Mouse (Mus musculus): ENCODE results near the gene Fis1. TPM values are rescaled to one million over a fixed set of nuclear protein-coding genes. Genes with fewer than 3 reads are reported as not detected.

The Fis1 gene
- polyA plus RNA-seq, 1 experiment from 2014 or later: 348 TPM

DNA sequence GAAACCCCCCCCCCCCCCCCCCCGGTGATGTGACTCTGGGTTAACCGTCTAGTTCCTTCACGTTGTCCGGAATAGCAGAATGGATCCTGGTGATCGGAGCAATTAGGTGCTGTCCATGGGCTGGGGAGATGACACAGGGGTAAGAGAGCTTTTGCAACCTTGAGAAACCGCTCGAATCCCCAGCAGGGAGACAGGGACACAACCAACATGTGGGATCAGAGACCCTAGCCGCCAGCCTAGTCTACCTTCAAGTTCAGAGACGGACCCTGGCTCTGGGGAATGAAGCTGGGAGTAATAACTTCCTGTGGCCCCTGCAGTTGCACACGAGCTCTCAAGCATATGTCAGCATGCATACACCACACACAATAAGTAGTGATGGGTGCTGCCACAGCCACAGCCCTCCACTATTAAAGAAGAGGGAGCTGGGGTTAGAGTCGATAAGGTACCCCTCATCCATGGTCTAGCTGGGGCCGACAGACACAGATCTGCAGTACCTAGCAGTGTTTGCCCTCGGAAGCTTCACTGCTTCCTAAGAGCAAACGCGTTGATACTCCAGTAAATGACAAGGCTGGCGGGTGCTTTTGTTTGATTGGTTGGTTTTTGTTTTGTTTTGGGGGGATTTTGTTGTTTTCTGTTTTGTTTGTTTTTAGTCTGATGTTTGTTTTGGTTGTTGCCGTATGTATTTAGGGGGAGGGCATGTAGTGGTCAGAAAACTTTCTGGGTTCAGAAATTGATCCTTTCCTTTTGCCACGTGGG is 33.4 kb upstream of the Fis1 start:
- Histone ChIP-seq H3K4me3 (ENCODE audit: low read depth, low read length) (peak overlapping the region; percentile 50), H3K4me1 (replicated peaks; ENCODE audit: control insufficient read depth, insufficient read depth, low read length) (no peaks in the 10 kb centered on the region), H3K9ac (ENCODE audit: low read depth, low read length) (peak overlapping the region; percentile 56), H3K4me2 (replicated peaks; ENCODE audit: low read depth, low read length) (peak overlapping the region; percentile 72), H3K27ac (ENCODE audit: low read depth, low read length) (no peak overlapping the region), H3K9me3 (ENCODE audit: control insufficient read depth, low read length) (no peaks in the 10 kb centered on the region), H3K36me3 (ENCODE audit: control insufficient read depth, insufficient read depth, low read length) (no peaks in the 10 kb centered on the region), H3K27me3 (ENCODE audit: control insufficient read depth, insufficient read depth, low read length) (no peaks in the 10 kb centered on the region)
- 29% methylated on average over 17 of the region's 18 CpGs for WGBS
- no peak; the same call in 1 of the 2 replicates for ATAC-seq (ENCODE audit: low FRiP score)
- peak; percentile 30 for DNase-seq (ENCODE audit: low spot score)

DNA sequence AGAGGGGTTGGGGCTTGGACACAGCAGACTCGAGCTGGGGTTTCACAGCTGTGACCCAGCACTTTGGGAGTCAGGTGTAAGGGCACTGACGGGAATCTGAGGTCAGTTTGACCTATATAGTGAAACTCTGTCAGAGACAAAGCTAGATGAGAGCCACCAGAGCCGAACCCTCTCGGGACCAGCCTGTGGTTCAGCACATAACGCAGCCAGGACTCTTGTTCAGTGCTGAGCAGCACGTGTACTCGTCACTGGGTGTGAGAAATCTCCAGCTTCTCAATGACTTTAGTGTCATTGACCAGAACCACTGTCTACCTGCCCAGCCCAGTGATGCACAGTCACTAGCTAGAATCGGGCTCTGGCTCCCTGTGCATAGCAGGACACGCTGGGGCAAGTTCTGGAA is 30.2 kb upstream of the Fis1 start:
- no peak overlapping the region for H3K9ac ChIP-seq (ENCODE audit: low read depth, low read length)
- ATAC-seq (ENCODE audit: low FRiP score) (no peak), DNase-seq (ENCODE audit: low spot score) (no peak)
- H3K9me3 ChIP-seq (ENCODE audit: control insufficient read depth, low read length): no peaks in the 10 kb centered on the region
- no peaks in the 10 kb centered on the region for H3K4me1 ChIP-seq (replicated peaks; ENCODE audit: control insufficient read depth, insufficient read depth, low read length)
- H3K4me3 ChIP-seq (ENCODE audit: low read depth, low read length): no peak overlapping the region
- no peak overlapping the region for H3K4me2 ChIP-seq (replicated peaks; ENCODE audit: low read depth, low read length)
- H3K27me3 ChIP-seq (ENCODE audit: control insufficient read depth, insufficient read depth, low read length): no peaks in the 10 kb centered on the region
- H3K27ac ChIP-seq (ENCODE audit: low read depth, low read length): no peak overlapping the region
- 87% methylated on average over 9 of the region's 9 CpGs for WGBS
- H3K36me3 ChIP-seq (ENCODE audit: control insufficient read depth, insufficient read depth, low read length): no peaks in the 10 kb centered on the region

DNA sequence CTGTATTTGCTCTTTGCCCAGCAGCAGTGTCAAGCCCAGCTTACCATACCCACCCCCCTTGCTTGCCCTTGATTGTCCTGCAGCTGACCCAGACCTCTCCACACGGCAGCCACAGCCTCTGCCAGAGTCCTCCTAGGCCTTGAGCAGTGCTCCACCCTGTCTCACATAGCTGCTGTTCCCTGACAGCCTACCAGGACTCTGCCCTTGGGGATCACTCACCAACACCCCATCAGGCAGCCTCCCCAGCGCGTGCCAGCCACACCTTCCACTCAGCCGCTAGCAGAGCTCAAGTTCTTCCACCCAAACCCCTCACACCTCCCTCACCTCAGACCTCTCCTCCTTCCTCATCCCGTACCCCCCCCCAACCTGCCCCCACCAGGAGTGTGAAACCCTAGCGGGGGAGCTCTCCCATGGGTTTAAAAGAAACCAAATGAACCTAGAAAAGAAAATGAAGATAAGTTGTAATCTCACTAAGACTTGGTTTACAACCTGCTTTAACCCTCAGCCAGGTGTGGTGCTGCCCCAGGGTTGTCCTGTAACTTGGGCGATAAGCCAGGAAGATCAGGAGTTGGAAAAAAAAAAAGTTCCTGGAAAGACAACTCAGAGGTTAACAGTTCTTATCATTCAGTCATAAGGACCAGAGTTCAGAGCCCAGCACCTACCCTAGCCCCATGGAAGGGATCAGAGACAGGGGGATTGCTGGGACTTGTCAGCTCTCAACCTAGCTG is 29.2 kb upstream of the Fis1 start:
- H3K27ac ChIP-seq (ENCODE audit: low read depth, low read length): no peak overlapping the region
- DNase-seq (ENCODE audit: low spot score) (no peak), ATAC-seq (ENCODE audit: low FRiP score) (no peak)
- no peaks in the 10 kb centered on the region for H3K36me3 ChIP-seq (ENCODE audit: control insufficient read depth, insufficient read depth, low read length)
- H3K4me1 ChIP-seq (replicated peaks; ENCODE audit: control insufficient read depth, insufficient read depth, low read length): no peaks in the 10 kb centered on the region
- H3K4me2 ChIP-seq (replicated peaks; ENCODE audit: low read depth, low read length): no peak overlapping the region
- no peaks in the 10 kb centered on the region for H3K27me3 ChIP-seq (ENCODE audit: control insufficient read depth, insufficient read depth, low read length)
- H3K4me3 ChIP-seq (ENCODE audit: low read depth, low read length): no peak overlapping the region
- WGBS: 70% methylated on average over 7 of the region's 7 CpGs
- no peaks in the 10 kb centered on the region for H3K9me3 ChIP-seq (ENCODE audit: control insufficient read depth, low read length)
- H3K9ac ChIP-seq (ENCODE audit: low read depth, low read length): no peak overlapping the region

DNA sequence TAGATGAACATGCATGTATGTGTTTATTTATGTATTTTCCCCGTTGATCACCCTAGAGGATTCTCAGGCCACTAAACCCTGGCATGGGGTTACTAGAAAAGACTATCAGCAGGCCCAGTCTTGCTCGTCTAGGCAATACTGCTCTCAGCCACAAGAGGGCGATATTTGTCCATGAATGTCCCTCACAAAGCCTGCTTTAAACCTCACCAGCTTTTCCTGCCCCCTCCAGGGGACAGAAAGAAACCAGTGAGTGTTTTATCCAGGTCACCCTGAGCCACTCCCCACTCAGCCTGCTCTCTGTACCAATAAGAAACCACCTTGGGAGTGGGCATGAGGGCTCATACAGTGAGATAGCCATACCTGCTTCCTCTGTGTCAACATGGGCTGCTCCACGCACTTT is 24.0 kb upstream of the Fis1 start:
- no peak overlapping the region for H3K4me2 ChIP-seq (replicated peaks; ENCODE audit: low read depth, low read length)
- 21% methylated on average over 4 of the region's 4 CpGs for WGBS
- no peak overlapping the region for H3K4me3 ChIP-seq (ENCODE audit: low read depth, low read length)
- no peaks in the 10 kb centered on the region for H3K27me3 ChIP-seq (ENCODE audit: control insufficient read depth, insufficient read depth, low read length)
- H3K9ac ChIP-seq (ENCODE audit: low read depth, low read length): no peak overlapping the region
- H3K4me1 ChIP-seq (replicated peaks; ENCODE audit: control insufficient read depth, insufficient read depth, low read length): no peaks in the 10 kb centered on the region
- H3K36me3 ChIP-seq (ENCODE audit: control insufficient read depth, insufficient read depth, low read length): no peaks in the 10 kb centered on the region
- ATAC-seq (ENCODE audit: low FRiP score) (0 out of 2 replicates have a peak, but pooled peaks have one; percentile 45), DNase-seq (ENCODE audit: low spot score) (peak; percentile 92)
- no peaks in the 10 kb centered on the region for H3K9me3 ChIP-seq (ENCODE audit: control insufficient read depth, low read length)
- H3K27ac ChIP-seq (ENCODE audit: low read depth, low read length): no peak overlapping the region

DNA sequence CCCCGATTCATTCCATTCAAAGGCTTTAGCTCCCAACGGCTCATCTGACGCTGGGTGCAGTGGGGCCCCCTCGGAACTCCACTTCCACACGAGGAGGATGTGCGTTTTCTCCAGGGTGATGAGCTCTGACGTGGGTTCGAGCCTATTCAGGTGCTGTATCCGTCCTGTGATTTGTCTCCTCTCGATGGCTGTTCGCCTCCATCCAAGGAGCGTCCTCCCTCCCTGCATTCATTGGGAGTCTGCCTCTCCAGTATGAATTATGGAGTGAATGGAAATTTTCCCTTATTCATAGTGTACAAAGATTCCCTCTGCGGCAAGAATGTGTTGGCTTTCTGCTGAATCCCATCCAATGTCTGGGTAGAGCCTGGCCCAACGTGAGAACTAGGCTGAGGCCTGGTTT is 21.2 kb upstream of the Fis1 start:
- no peaks in the 10 kb centered on the region for H3K27me3 ChIP-seq (ENCODE audit: control insufficient read depth, insufficient read depth, low read length)
- no peaks in the 10 kb centered on the region for H3K9me3 ChIP-seq (ENCODE audit: control insufficient read depth, low read length)
- no peak overlapping the region for H3K27ac ChIP-seq (ENCODE audit: low read depth, low read length)
- DNase-seq (ENCODE audit: low spot score) (no peak), ATAC-seq (ENCODE audit: low FRiP score) (no peak)
- H3K4me3 ChIP-seq (ENCODE audit: low read depth, low read length): no peak overlapping the region
- WGBS: 83% methylated on average over 14 of the region's 14 CpGs
- H3K36me3 ChIP-seq (ENCODE audit: control insufficient read depth, insufficient read depth, low read length): no peaks in the 10 kb centered on the region
- H3K4me1 ChIP-seq (replicated peaks; ENCODE audit: control insufficient read depth, insufficient read depth, low read length): no peaks in the 10 kb centered on the region
- no peak overlapping the region for H3K9ac ChIP-seq (ENCODE audit: low read depth, low read length)
- no peak overlapping the region for H3K4me2 ChIP-seq (replicated peaks; ENCODE audit: low read depth, low read length)

DNA sequence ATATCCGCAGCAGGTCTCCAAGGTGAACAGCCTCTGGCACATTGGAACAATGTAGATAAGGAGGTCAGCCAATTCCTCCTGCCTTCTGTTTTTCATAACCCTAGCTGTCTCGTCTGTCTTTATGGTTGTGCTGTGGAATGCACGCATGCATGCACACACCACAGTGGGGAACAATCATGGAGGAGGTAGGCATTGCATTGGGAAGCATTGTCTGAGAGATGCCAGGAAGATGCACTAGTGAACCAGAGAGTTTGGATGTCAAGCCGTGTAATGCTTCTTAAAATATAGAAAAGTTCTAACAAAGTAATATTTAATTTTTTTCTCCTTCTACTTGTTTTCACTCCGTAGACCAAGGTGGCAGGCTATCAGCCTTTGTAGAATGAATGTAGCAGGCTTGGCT is 20.1 kb upstream of the Fis1 start:
- Histone ChIP-seq H3K4me1 (replicated peaks; ENCODE audit: control insufficient read depth, insufficient read depth, low read length) (no peaks in the 10 kb centered on the region), H3K9ac (ENCODE audit: low read depth, low read length) (no peak overlapping the region), H3K4me3 (ENCODE audit: low read depth, low read length) (no peak overlapping the region), H3K27me3 (ENCODE audit: control insufficient read depth, insufficient read depth, low read length) (no peaks in the 10 kb centered on the region), H3K36me3 (ENCODE audit: control insufficient read depth, insufficient read depth, low read length) (no peaks in the 10 kb centered on the region), H3K27ac (ENCODE audit: low read depth, low read length) (no peak overlapping the region), H3K9me3 (ENCODE audit: control insufficient read depth, low read length) (no peaks in the 10 kb centered on the region), H3K4me2 (replicated peaks; ENCODE audit: low read depth, low read length) (no peak overlapping the region)
- ATAC-seq (ENCODE audit: low FRiP score) (no peak), DNase-seq (ENCODE audit: low spot score) (no peak)
- 81% methylated on average over 5 of the region's 5 CpGs for WGBS

DNA sequence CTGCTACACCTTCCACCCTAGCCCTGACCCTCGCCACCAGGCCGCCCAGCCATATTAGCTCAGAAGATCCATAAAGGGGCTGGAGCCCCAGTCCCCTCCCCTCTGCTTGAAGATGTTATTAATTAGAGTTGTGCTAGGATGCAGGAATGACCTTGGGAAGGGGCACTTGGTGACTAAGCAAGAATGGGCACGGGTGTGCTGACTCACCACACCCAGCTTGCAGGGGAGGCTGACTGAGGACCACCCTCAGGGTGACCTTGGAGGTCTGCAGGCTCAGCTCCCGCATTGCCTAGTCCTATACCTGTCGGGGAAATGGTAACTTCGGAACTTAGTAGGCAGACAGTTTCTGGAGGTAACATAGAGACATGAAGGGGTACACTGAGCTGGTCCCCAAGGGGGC is 19.1 kb upstream of the Fis1 start:
- DNase-seq (ENCODE audit: low spot score) (no peak), ATAC-seq (ENCODE audit: low FRiP score) (no peak)
- 83% methylated on average over 6 of the region's 6 CpGs for whole genome bisulfite sequencing
- Histone ChIP-seq H3K9ac (ENCODE audit: low read depth, low read length) (no peak overlapping the region), H3K4me2 (replicated peaks; ENCODE audit: low read depth, low read length) (no peak overlapping the region), H3K36me3 (ENCODE audit: control insufficient read depth, insufficient read depth, low read length) (no peaks in the 10 kb centered on the region), H3K27ac (ENCODE audit: low read depth, low read length) (no peak overlapping the region), H3K9me3 (ENCODE audit: control insufficient read depth, low read length) (no peaks in the 10 kb centered on the region), H3K4me3 (ENCODE audit: low read depth, low read length) (no peak overlapping the region), H3K4me1 (replicated peaks; ENCODE audit: control insufficient read depth, insufficient read depth, low read length) (no peaks in the 10 kb centered on the region), H3K27me3 (ENCODE audit: control insufficient read depth, insufficient read depth, low read length) (no peaks in the 10 kb centered on the region)

DNA sequence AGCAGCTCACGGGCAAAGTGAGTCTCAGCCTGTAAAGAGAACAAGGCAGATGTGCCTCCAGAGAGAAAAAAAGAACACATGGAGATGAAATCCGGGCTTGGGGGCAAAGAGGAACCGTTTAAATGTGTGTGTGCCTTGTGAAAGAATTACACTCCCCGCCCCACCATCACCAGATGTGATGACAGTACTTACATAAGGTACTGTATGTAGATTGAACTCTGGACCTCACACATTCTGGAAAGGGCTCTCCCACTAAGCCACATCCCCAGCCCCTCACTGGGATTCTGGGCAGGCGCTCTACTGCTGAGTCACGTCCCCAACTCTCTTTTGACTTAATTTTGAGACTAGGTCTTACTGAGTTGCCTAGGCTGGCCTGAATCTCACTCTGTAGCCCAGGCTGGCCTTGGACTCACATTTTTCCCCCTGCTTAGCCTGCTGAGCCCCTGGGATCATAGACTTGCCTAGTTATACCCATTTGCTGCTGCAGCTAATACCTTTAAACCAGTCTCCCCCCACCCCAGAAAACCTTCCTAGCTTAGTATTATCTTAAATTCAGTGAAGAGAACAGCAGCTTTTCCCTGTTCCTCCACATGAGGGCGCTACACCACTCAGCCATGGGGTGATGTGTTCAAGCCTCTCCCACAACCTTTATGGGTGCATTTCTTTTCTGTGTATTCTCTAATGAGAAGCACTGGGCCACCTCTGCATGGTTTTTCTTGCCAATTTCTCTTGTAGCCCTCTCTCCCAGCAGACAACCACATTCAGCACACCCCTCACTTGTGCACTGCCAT is 17.0 kb upstream of the Fis1 start:
- Histone ChIP-seq H3K4me1 (replicated peaks; ENCODE audit: control insufficient read depth, insufficient read depth, low read length) (no peaks in the 10 kb centered on the region), H3K4me2 (replicated peaks; ENCODE audit: low read depth, low read length) (no peak overlapping the region), H3K9me3 (ENCODE audit: control insufficient read depth, low read length) (no peaks in the 10 kb centered on the region), H3K27me3 (ENCODE audit: control insufficient read depth, insufficient read depth, low read length) (no peaks in the 10 kb centered on the region), H3K9ac (ENCODE audit: low read depth, low read length) (no peak overlapping the region), H3K36me3 (ENCODE audit: control insufficient read depth, insufficient read depth, low read length) (no peaks in the 10 kb centered on the region), H3K27ac (ENCODE audit: low read depth, low read length) (no peak overlapping the region), H3K4me3 (ENCODE audit: low read depth, low read length) (no peak overlapping the region)
- DNase-seq (ENCODE audit: low spot score): no peak
- WGBS: 71% methylated on average over 7 of the region's 7 CpGs
- ATAC-seq (ENCODE audit: low FRiP score): no peak

Data from hindbrain, embryonic 11.5 days (tissue).